Mouse (Mus musculus): ENCODE data around the gene Wnt9a. TPM values are rescaled to one million over a fixed set of nuclear protein-coding genes. Genes with fewer than 3 reads are reported as not detected.

The Wnt9a gene
- polyA plus RNA-seq, 1 experiment, result 2.2 TPM

- no peak for DNase-seq
- no peaks in the 10 kb centered on the region for H3K36me3 ChIP-seq (ENCODE audit: control insufficient read depth, insufficient read depth, low read length)
- no peak for TF ChIP-seq CTCF (IDR thresholded peaks at IDR 0.05; ENCODE audit: borderline replicate concordance, control insufficient read depth, extremely low read depth, insufficient read depth, low read length, poor library complexity)
- no peak for TF ChIP-seq POLR2A (IDR thresholded peaks at IDR 0.05; ENCODE audit: control insufficient read depth, extremely low read depth, insufficient read depth, low read length, poor library complexity)
- 89% methylated on average over 1 of the region's 1 CpGs for WGBS
- no peak overlapping the region for H3K4me3 ChIP-seq (ENCODE audit: control insufficient read depth, insufficient read depth, low read length)
- no peak overlapping the region for H3K27ac ChIP-seq (ENCODE audit: control insufficient read depth, insufficient read depth, low read length)
- no peaks in the 10 kb centered on the region for H3K4me1 ChIP-seq (replicated peaks; ENCODE audit: control insufficient read depth, insufficient read depth, low read length)
- no peaks in the 10 kb centered on the region for H3K27me3 ChIP-seq (ENCODE audit: control insufficient read depth, insufficient read depth, low read length)
These were observed 29.7 kb downstream of the Wnt9a start for GRCm38 (mm10) chr11:59336381-59336780.

- Histone ChIP-seq H3K27me3 (ENCODE audit: control insufficient read depth, insufficient read depth, low read length) (no peaks in the 10 kb centered on the region), H3K4me3 (ENCODE audit: control insufficient read depth, insufficient read depth, low read length) (no peak overlapping the region), H3K36me3 (ENCODE audit: control insufficient read depth, insufficient read depth, low read length) (no peaks in the 10 kb centered on the region), H3K27ac (ENCODE audit: control insufficient read depth, insufficient read depth, low read length) (no peak overlapping the region), H3K4me1 (replicated peaks; ENCODE audit: control insufficient read depth, insufficient read depth, low read length) (no peaks in the 10 kb centered on the region)
- 94% methylated on average over 13 of the region's 13 CpGs for WGBS
- DNase-seq, result no peak
- TF ChIP-seq CTCF (IDR thresholded peaks at IDR 0.05; ENCODE audit: borderline replicate concordance, control insufficient read depth, extremely low read depth, insufficient read depth, low read length, poor library complexity) (no peak), POLR2A (IDR thresholded peaks at IDR 0.05; ENCODE audit: control insufficient read depth, extremely low read depth, insufficient read depth, low read length, poor library complexity) (no peak)
These were observed 31.4 kb downstream of the Wnt9a start for GRCm38 (mm10) chr11:59337955-59338735.

GRCm38 (mm10) chr11:59338736-59339120 is 32.0 kb downstream of the Wnt9a start:
- Histone ChIP-seq H3K4me3 (ENCODE audit: control insufficient read depth, insufficient read depth, low read length) (no peak overlapping the region), H3K27me3 (ENCODE audit: control insufficient read depth, insufficient read depth, low read length) (no peaks in the 10 kb centered on the region), H3K36me3 (ENCODE audit: control insufficient read depth, insufficient read depth, low read length) (no peaks in the 10 kb centered on the region), H3K4me1 (replicated peaks; ENCODE audit: control insufficient read depth, insufficient read depth, low read length) (no peaks in the 10 kb centered on the region), H3K27ac (ENCODE audit: control insufficient read depth, insufficient read depth, low read length) (no peak overlapping the region)
- DNase-seq, result no peak
- WGBS, result 95% methylated on average over 2 of the region's 2 CpGs
- TF ChIP-seq CTCF (IDR thresholded peaks at IDR 0.05; ENCODE audit: borderline replicate concordance, control insufficient read depth, extremely low read depth, insufficient read depth, low read length, poor library complexity) (no peak), POLR2A (IDR thresholded peaks at IDR 0.05; ENCODE audit: control insufficient read depth, extremely low read depth, insufficient read depth, low read length, poor library complexity) (no peak)

- WGBS, result 44% methylated on average over 5 of the region's 5 CpGs
These were observed 36.2 kb downstream of the Wnt9a start for GRCm38 (mm10) chr11:59342956-59343355.

GRCm38 (mm10) chr11:59346166-59346910 is 39.6 kb downstream of the Wnt9a start:
- WGBS, result 83% methylated on average over 11 of the region's 11 CpGs

More at GRCm38 (mm10) chr11:59342956-59343355, 36.2 kb downstream of the Wnt9a start:
- DNase-seq, result no peak
- Histone ChIP-seq H3K27ac (ENCODE audit: control insufficient read depth, insufficient read depth, low read length) (no peak overlapping the region), H3K4me3 (ENCODE audit: control insufficient read depth, insufficient read depth, low read length) (no peak overlapping the region), H3K36me3 (ENCODE audit: control insufficient read depth, insufficient read depth, low read length) (no peaks in the 10 kb centered on the region), H3K27me3 (ENCODE audit: control insufficient read depth, insufficient read depth, low read length) (no peaks in the 10 kb centered on the region), H3K4me1 (replicated peaks; ENCODE audit: control insufficient read depth, insufficient read depth, low read length) (no peaks in the 10 kb centered on the region)
- TF ChIP-seq CTCF (IDR thresholded peaks at IDR 0.05; ENCODE audit: borderline replicate concordance, control insufficient read depth, extremely low read depth, insufficient read depth, low read length, poor library complexity), result no peak
- TF ChIP-seq POLR2A (IDR thresholded peaks at IDR 0.05; ENCODE audit: control insufficient read depth, extremely low read depth, insufficient read depth, low read length, poor library complexity), result no peak

GRCm38 (mm10) chr11:59350326-59350725 is 43.6 kb downstream of the Wnt9a start:
- TF ChIP-seq POLR2A (IDR thresholded peaks at IDR 0.05; ENCODE audit: control insufficient read depth, extremely low read depth, insufficient read depth, low read length, poor library complexity), result no peak
- no peak for TF ChIP-seq CTCF (IDR thresholded peaks at IDR 0.05; ENCODE audit: borderline replicate concordance, control insufficient read depth, extremely low read depth, insufficient read depth, low read length, poor library complexity)
- Histone ChIP-seq H3K4me3 (ENCODE audit: control insufficient read depth, insufficient read depth, low read length) (no peak overlapping the region), H3K27me3 (ENCODE audit: control insufficient read depth, insufficient read depth, low read length) (no peaks in the 10 kb centered on the region), H3K36me3 (ENCODE audit: control insufficient read depth, insufficient read depth, low read length) (no peaks in the 10 kb centered on the region), H3K4me1 (replicated peaks; ENCODE audit: control insufficient read depth, insufficient read depth, low read length) (peaks cover 5% of the 10 kb centered on the region; the same call in 1 of the 2 replicates), H3K27ac (ENCODE audit: control insufficient read depth, insufficient read depth, low read length) (no peak overlapping the region)
- no peak for DNase-seq
- WGBS, result 98% methylated on average over 2 of the region's 2 CpGs

More at GRCm38 (mm10) chr11:59346166-59346910, 39.6 kb downstream of the Wnt9a start:
- no peak for TF ChIP-seq CTCF (IDR thresholded peaks at IDR 0.05; ENCODE audit: borderline replicate concordance, control insufficient read depth, extremely low read depth, insufficient read depth, low read length, poor library complexity)
- no peak for TF ChIP-seq POLR2A (IDR thresholded peaks at IDR 0.05; ENCODE audit: control insufficient read depth, extremely low read depth, insufficient read depth, low read length, poor library complexity)
- no peak for DNase-seq
- no peaks in the 10 kb centered on the region for H3K4me1 ChIP-seq (replicated peaks; ENCODE audit: control insufficient read depth, insufficient read depth, low read length)
- H3K27me3 ChIP-seq (ENCODE audit: control insufficient read depth, insufficient read depth, low read length), result no peaks in the 10 kb centered on the region
- H3K4me3 ChIP-seq (ENCODE audit: control insufficient read depth, insufficient read depth, low read length), result no peak overlapping the region
- H3K27ac ChIP-seq (ENCODE audit: control insufficient read depth, insufficient read depth, low read length), result no peak overlapping the region
- H3K36me3 ChIP-seq (ENCODE audit: control insufficient read depth, insufficient read depth, low read length), result no peaks in the 10 kb centered on the region

Data from thymus, adult 2 months (tissue).